Mouse (Mus musculus) liver, postnatal 0 days (tissue): ENCODE results near the gene Nr1h2.

Experiments
- CTCF ChIP-seq: sonication (generic); IDR thresholded peaks from 2 replicates; pipeline ENCODE4 v1.5.1; 2016; ENCODE audit warnings: antibody characterized with exemption, low read depth
- EP300 ChIP-seq: IDR thresholded peaks from 2 replicates; pipeline ENCODE4 v1.6.1; 2016; ENCODE audit warnings: antibody characterized with exemption, low read depth, mild to moderate bottlenecking

- TF ChIP-seq CTCF (no peak), EP300 (no peak)
These were observed 43.3 kb upstream of the Nr1h2 start for GRCm38 (mm10) chr7:44596996-44597538.
